Mouse (Mus musculus) heart, postnatal 0 days (tissue): Measurements from ENCODE around the gene Magi1.

Experiments
- CTCF ChIP-seq: IDR thresholded peaks from 2 replicates; pipeline ENCODE4 v1.5.1; 2016; ENCODE audit warnings: antibody characterized with exemption, control low read depth, low read depth
- EP300 ChIP-seq: IDR thresholded peaks from 2 replicates; pipeline ENCODE4 v1.6.1; 2016; ENCODE audit warnings: antibody characterized with exemption, low read depth

DNA sequence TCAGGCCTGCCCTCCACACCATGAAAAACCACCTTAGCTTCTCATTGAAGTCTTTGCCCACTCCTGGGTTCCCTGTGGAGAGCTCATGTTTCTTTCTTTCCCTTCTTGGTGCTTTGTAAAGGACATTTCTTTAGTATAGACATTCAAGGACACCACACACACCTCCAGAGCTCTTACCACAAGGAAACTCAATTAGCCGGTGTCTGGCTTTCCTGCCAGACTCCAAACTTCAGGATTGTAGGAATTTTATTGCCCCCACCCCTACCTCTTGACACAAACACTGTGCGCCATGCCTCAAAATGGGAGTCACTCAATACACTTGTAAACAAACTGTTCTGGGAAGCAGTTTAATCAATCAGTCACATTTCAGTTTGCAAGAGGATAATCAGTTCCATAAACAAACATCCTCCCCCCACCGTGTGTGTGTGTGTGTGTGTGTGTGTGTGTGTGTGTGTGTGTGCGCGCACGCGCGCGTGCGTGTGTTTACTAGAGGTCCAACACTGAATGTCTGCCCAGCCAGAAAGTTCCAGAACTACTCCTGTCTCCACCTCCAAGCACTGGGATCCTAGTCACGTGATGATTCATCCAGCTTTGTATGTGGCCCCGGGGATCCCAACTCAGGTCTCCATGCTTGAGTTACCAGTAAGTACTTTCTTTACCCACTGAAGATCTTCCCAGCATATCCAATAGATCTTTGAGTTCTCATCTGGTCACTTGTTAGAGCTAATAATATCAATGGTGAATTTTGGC is 618.5 kb downstream of the Magi1 start:
- TF ChIP-seq CTCF (no peak), EP300 (no peak)
